Mouse (Mus musculus) thymus, adult 2 months (tissue): ENCODE results near the gene Srpk2. TPM values are rescaled to one million over a fixed set of nuclear protein-coding genes. Genes with fewer than 3 reads are reported as not detected.
"Not testable (repeated sequence)": the region's sequence is repeated elsewhere in the genome, so short reads cannot be mapped to it uniquely, and the experiment has no call there.

Source experiments
- DNase-seq: peaks from one replicate; pipeline ENCODE4 v3.0.0; 2021
- H3K27ac ChIP-seq: fragments of 200-500 bp; 2 replicates; pipeline ENCODE4 v1.5.1; 2012; ENCODE audit warnings: low read length, control low read depth; ENCODE audit not compliant: control insufficient read depth, insufficient read depth
- H3K27me3 ChIP-seq: fragments of 200-500 bp; 2 replicates; pipeline ENCODE4 v1.6.1; 2012; ENCODE audit warnings: mild to moderate bottlenecking, low read length, moderate library complexity, mixed read lengths; ENCODE audit not compliant: control insufficient read depth, insufficient read depth
- H3K36me3 ChIP-seq: fragments of 200-500 bp; 2 replicates; pipeline ENCODE4 v1.6.1; 2012; ENCODE audit warnings: mild to moderate bottlenecking, low read length, moderate library complexity; ENCODE audit not compliant: control insufficient read depth, insufficient read depth
- H3K4me1 ChIP-seq: fragments of 200-500 bp; replicated peaks from 2 replicates; pipeline ENCODE4 v1.6.1; 2012; ENCODE audit warnings: low read length; ENCODE audit not compliant: control insufficient read depth, insufficient read depth
- H3K4me3 ChIP-seq: fragments of 200-500 bp; 2 replicates; pipeline ENCODE4 v1.5.1; 2012; ENCODE audit warnings: mild to moderate bottlenecking, low read length, control low read depth, moderate library complexity; ENCODE audit not compliant: control insufficient read depth, insufficient read depth
- CTCF ChIP-seq: fragments of 200-500 bp; IDR thresholded peaks from 2 replicates; pipeline ENCODE4 v1.5.1; 2012; ENCODE audit warnings: mild to moderate bottlenecking, control low read depth, low read length, moderate library complexity, borderline replicate concordance; ENCODE audit not compliant: control insufficient read depth, poor library complexity, insufficient read depth; ENCODE audit errors: extremely low read depth
- POLR2A ChIP-seq: fragments of 200-500 bp; IDR thresholded peaks from 2 replicates; pipeline ENCODE4 v1.6.1; 2012; ENCODE audit warnings: mild to moderate bottlenecking, low read length, control low read depth, moderate library complexity; ENCODE audit not compliant: control insufficient read depth, poor library complexity, insufficient read depth; ENCODE audit errors: extremely low read depth
- WGBS: fragments of 180-500 bp; shearing (Covaris S2); methylation state at CpG from one replicate; pipeline ENCODE4 v1.1.7; 2018; 5-methylcytosine and 5-hydroxymethylcytosine counted together
- polyA plus RNA-seq: library from polyadenylated mRNA; depleted of rRNA; stranded (reverse); fragments of >200 nt; gene quantifications from 2 replicates; pipeline ENCODE4 v1.2.3, GENCODE M21; 2012; rRNA removed

The Srpk2 gene
- polyA plus RNA-seq, 1 experiment = 13.8 TPM

DNA sequence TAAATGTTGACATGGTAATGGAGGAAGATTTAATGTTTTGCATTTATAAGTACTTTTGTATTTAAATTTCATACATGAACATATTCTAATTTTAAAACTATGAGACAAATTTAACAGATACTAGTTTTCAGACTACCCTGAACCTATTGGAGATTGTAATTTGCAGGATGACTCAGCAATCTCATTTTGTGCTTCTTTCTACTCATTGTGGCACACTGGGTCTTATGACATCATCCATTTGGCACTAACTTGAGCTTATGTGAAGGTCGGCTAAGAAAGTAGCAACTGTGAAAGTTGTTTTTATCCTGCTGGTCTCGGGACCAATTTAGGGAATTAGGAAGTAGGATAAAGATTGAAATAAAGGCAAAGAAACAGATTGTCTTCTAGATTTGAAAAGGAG, 222.7 kb downstream of the Srpk2 start:
- Histone ChIP-seq H3K27ac (no peak overlapping the region), H3K36me3 (peaks cover 33% of the 10 kb centered on the region), H3K4me3 (no peak overlapping the region), H3K27me3 (no peaks in the 10 kb centered on the region), H3K4me1 (no peaks in the 10 kb centered on the region)
- DNase-seq = no peak
- TF ChIP-seq POLR2A = no peak
- TF ChIP-seq CTCF = no peak
- WGBS = 75% methylated on average over 2 of the region's 2 CpGs

DNA sequence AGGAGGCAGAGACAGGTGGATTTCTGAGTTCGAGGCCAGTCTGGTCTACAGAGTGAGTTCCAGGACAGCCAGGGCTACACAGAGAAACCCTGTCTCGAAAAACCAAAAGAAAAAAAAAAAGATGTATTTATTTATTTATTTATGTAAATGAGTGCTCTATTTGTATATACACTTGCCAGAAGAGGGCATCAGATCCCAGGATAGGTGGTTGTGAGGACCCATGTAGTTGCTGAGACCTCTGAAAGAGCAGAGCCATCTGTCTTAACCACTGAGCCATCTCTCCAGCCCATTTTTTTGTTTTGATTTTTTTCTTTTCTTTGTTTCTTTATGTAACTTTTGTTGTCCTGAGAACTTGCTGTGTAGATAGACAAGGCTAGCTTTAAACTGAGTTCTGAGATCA, 230.9 kb downstream of the Srpk2 start:
- not testable (repeated sequence) for H3K4me1 ChIP-seq
- 88% methylated on average over 2 of the region's 2 CpGs for WGBS

More for the DNA sequence above, 230.9 kb downstream of the Srpk2 start:
- peaks cover 33% of the 10 kb centered on the region for H3K36me3 ChIP-seq
- not testable (repeated sequence) for H3K27me3 ChIP-seq, H3K4me3 ChIP-seq, H3K27ac ChIP-seq
- DNase-seq = peak; percentile 31

Other genes starting within 250 kb of the Srpk2 start
- gene Pus7, start 99.1 kb upstream of the Srpk2 start, polyA plus RNA-seq = 4.7 and 4.9 TPM in 2 replicates
- gene Rint1, start 103.1 kb upstream of the Srpk2 start, polyA plus RNA-seq = 12.8 and 15.0 TPM in 2 replicates
- gene Tomm7, start 159.5 kb upstream of the Srpk2 start, polyA plus RNA-seq = 35.5 and 43.3 TPM in 2 replicates